Mouse (Mus musculus): ENCODE data around the gene Cnst. TPM values are rescaled to one million over a fixed set of nuclear protein-coding genes. Genes with fewer than 3 reads are reported as not detected.
A peak's percentile ranks its signal among the peaks of the same experiment; 100 is the strongest.
"Not testable (repeated sequence)": the region's sequence is repeated elsewhere in the genome, so short reads cannot be mapped to it uniquely, and the experiment has no call there.

Gene Cnst
- total RNA-seq, 4 experiments from 2014 or later, result 18.4 to 30.6 (median 23.5) TPM

DNA sequence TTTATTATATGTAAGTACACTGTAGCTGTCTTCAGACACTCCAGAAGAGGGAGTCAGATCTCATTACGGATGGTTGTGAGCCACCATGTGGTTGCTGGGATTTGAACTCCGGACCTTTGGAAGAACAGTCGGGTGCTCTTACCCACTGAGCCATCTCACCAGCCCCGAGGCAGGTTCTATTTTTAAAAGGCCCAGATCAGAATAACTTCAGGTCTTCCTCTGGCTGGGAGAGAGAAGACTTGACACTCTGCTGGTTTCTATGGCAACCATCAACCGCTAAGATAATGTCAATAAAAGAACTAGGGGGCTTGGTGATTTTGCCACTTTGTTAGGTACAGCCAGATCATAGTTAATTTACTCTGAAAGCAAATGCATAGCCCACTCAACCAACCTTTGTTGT, 102.5 kb downstream of the Cnst start:
- DNase-seq, result not testable (repeated sequence)

DNA sequence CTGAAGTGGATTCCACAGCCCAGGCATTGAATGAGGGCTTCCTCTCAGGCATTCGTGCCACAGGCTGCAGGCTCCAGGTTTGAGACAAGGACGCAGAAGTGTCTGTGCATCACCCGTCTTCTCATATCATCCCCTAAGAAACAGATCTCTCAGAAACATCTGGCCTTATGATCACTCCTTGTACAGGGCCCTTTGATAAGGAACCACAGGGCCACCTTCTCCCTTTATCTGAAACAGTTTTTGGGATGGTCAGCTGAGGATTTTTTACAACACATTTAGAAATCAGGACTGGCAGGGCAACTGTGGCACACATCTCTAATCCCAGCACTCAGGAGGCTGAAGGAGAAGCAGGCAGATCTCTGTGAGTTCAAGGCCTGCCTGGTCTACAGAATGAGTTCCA, 103.2 kb downstream of the Cnst start:
- DNase-seq, result no peak

DNA sequence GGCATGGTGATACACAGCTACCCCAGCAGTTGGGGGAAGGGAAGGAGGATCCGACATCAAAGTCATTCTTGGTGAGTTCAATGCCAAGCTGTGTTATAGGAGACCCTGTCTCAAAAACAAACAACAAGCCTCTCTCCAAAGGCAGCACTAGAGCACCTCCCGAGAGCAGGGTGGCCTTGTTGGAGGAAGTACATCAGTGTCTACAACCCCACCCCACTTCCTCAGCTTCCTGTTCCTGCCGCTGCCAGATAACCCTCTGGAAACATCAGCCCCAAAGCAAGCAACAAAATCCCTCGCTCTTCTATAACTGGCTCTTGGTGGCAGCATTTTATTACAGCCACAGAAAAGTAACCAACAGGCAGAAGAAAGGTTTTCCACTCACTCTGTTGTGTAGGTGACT, 104.1 kb downstream of the Cnst start:
- no peak for DNase-seq

DNA sequence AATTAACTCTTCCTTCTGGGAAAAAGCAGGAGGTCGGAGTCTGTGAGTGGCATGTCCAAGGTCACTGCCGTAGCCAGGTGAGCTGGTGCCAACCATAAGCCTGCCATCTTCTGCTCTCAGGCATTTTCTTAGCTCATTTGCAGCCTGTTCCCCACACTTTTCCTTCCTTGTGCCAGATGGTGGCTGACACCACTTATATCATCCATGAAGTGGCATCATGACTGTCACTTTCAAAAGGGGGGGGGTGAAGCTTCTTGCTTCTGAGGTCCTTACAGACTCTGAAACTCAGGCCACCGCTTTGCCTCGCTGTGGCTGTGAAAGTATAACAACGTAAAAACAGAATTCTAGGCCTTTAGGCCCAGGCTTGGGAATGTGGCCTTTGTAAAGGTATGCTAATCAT, 105.1 kb downstream of the Cnst start:
- no peak for DNase-seq

DNA sequence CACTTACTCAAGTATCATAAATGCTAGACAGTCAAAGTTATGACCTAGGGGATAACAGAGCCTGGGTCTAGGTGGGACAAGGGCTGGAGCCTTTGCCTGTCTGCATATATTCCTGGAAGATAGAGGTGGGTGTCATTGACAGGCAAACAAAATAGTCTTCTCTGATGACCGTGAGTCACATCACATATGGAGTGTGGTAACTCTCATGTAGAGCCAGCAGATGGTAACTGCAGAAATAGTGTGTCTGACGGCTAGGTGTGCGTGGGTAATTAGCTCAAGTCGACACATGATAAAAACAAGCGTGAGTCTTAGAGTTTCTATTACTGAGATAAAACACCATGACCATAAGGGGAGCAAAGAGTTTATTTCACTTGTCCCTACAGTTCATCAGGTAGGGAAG, 116.9 kb downstream of the Cnst start:
- DNase-seq, result no peak

DNA sequence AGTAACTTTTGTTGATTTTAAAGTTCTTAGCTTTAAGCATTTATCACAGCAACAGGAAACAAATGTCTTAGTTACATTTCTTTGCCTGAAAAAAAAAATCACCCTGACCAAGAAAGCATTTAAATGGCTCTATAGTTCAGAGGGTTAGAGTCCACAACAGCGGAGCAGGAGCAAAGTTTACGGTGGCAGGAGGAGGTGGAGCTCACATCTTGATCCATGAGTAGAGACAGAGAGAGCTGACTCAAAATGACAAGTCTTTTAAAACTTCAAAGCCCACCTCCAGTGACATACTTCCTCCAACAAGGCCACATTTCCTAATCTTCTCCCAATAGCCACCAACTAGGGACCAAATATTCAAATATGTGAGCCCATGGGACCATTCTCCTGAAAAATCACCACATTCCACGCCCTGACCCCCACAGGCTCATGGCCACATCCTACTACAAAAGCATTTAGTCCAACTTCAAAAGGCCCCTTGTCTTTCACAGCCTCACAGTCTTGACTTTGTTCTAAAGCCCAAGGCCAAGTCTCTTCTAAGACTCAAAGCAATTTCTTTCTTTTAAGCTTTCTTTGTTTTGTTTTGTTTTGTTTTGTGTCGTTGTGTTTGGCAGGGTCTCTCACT, 118.2 kb downstream of the Cnst start:
- no peak for DNase-seq

DNA sequence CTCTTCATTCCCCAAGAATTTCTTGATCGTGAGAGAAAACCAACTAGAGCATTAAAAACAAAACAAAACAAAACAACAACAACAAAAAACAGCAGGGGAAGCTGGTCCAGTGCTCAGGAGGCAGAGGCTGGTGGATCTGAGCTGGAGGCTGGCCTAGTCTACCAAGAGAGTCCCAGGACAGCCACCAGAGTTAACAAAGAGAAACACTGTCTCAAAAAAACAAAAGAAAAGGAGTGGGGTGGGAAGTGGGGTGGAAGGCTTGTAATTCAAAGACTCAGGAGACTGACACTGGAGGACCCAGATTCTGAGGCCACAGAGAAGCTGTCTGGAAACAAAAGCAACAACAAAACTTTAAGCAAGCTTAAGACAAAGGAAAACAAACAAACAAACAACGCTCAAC, 120.8 kb downstream of the Cnst start:
- DNase-seq, result no peak

DNA sequence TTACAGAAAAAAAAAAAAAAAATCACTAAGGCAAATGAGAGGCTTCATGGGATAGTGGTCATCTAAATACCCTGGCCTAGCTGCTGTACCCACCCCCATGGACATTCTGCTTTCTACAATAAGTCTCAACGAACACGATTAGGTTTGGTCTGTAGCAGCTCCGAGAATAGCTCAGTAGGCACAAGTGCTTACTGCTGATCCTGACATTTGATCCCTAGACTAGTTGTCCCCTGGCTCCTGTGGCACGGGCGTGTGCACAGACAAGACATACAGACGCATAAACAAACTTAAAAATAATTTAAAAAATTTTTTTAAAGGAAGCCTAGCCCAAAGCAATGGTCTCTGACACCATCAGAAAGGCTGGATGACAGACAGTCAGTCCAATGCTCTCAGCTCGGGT, 121.3 kb downstream of the Cnst start:
- no peak for DNase-seq

DNA sequence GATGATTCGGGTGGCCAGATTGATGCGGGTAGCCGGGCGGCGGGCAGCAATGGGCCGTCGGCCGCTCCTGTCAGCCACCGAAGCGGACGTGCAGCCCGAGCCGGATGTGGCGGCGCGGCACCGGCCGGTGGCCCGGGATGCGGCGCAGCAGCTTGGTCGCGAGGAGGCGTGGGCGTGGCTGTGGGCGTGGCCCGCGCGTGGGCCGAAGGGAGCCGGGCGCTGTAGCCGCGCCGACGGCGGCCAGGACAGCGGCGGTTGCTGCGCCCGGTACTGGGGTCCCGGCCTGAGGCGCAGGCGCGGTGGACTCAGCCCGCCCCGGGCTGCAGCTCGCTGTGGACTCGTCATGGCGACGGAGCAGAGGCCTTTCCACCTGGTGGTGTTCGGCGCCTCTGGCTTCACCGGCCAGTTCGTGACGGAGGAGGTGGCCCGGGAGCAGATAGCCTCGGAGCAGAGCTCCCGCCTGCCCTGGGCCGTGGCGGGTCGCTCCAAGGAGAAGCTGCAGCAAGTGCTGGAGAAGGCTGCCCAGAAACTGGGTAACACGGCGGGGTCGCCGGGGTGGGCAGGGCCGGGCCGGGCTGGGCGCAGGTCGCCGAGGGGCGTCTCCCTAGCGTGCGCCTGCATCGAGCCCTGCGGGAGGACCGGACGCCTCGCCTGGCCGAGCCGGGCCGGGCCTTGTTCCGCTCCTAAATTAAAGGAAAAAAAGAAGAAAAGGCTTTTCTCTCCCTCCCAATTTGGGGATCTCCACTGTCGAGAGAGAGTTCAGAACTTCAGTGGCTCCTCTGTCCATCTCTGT, 122.0 kb downstream of the Cnst start, which contains the start of gene Sccpdh:
TSS of gene Sccpdh (plus strand) at position 198 of the 793 bp plus-strand sequence.
- DNase-seq, result peak; percentile 84

DNA sequence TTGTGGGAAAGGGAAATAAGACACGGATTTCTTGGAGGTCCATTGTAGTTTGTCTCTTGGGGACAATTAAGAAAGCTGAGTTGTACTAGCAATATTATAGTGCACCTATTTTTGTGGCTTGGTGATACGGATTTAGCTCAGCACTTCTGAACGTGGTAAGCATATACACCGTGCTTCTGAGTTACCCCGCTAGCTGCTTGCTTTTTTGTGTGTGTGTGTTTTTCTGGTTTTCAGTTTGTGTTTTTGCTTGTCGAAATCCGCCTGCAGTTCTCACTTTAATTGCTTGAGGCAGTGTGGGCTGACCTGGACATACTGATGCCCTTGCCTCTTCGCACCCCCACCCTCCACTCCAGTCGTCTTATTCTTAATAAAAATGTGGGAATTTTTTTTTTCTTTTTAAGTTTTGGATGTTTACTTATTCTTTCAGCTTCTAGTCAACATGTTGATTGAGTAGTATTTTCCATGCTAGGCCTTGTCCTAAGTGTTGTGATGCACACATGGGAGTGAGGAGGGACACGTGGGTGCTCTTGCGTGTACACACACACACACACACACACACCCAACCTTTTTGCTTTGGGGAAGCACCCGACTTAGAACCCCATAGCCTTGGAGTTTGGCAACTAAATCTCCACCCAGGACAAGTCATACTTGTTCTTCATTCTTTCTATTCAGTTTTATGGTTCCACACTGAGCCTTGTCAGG, 122.8 kb downstream of the Cnst start:
- no peak for DNase-seq

DNA sequence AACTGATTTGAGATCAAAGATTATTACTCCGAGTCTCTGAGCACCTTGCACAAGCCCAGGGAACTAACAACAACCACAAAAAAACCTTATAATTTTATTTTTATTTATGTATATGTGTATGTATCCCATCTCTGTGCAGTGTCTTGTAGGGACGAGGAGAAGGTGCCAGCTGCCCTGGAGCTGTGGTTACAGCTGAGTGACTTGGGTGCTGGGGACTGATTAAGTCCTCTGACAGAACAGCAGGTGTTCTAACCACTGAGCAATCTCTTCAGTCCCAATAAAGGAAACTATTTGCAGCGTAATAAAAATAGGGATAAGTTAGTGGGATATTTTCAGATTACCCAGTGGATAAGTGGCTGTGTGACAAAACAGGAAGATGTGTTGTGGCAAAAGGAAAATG, 128.2 kb downstream of the Cnst start:
- DNase-seq, result no peak

DNA sequence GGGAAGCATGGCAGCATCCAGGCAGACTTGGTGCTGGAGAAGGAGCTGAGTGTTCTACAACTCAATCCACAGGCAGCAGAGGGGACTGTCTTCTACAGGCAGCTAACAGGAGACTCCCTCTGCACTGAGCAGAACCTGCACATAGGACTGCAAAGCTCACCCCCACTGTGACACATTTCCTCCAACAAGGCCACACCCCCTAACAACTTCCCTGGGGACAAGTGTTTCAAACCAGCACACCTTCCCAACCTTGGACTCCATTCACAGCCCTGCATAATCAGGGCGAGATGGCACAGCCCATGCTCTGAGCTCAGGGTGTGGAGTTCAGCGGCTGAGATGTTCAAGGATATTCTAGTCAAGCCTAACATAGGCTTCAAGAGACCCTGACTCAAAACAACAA, 130.9 kb downstream of the Cnst start:
- DNase-seq, result no peak

Other genes starting within 250 kb of the Cnst start
- 10 to 100 TPM in 3 of 4 experiments, 1 to 10 TPM in 1; 6.9 to 17.0 (median 12.2) TPM for gene Smyd3, start 28.3 kb upstream of the Cnst start, total RNA-seq (2022)
- gene Tfb2m, start 103 bp upstream of the Cnst start, total RNA-seq (2022), result 10 to 100 TPM; 34.7 to 47.0 (median 41.0) TPM
- gene Sccpdh, start 121.8 kb downstream of the Cnst start, total RNA-seq (2022), result 10 to 100 TPM; 33.2 to 41.7 (median 35.9) TPM
- gene Kif28, start 198.9 kb downstream of the Cnst start, total RNA-seq (2022), result under 1 TPM in 1 of 4 experiments, not detected in 3; 0.22 TPM

Measured in adrenal gland, adult 8-10 months (tissue).